Mouse (Mus musculus) testis, postnatal 14 days (tissue): ENCODE results near the gene Syn3.
"Not testable (repeated sequence)": the region's sequence is repeated elsewhere in the genome, so short reads cannot be mapped to it uniquely, and the experiment has no call there.

Experiments used
- DNase-seq: peaks from one replicate; pipeline ENCODE4 v3.0.0; 2021; ENCODE audit warnings: low spot score

Gene Syn3

DNA sequence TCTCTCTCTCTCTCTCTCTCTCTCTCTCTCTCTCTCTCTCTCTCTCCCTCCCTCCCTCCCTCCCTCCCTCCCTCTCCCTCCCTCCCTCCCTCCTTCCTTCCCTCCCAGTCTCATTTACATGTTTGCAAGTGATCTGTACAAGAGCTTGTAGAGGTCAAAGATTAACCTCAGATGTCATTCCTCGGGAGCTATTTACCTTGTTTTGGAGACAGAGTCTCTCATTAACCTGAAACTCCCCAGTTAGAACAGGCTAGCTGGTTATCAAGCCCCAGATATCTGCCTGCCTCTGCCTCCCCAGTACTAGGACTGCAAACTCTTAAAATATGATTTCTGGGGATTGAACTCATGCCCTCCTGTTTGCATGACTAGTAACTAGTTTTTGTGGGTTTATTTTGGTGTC, 348.6 kb downstream of the Syn3 start:
- no peak for DNase-seq

DNA sequence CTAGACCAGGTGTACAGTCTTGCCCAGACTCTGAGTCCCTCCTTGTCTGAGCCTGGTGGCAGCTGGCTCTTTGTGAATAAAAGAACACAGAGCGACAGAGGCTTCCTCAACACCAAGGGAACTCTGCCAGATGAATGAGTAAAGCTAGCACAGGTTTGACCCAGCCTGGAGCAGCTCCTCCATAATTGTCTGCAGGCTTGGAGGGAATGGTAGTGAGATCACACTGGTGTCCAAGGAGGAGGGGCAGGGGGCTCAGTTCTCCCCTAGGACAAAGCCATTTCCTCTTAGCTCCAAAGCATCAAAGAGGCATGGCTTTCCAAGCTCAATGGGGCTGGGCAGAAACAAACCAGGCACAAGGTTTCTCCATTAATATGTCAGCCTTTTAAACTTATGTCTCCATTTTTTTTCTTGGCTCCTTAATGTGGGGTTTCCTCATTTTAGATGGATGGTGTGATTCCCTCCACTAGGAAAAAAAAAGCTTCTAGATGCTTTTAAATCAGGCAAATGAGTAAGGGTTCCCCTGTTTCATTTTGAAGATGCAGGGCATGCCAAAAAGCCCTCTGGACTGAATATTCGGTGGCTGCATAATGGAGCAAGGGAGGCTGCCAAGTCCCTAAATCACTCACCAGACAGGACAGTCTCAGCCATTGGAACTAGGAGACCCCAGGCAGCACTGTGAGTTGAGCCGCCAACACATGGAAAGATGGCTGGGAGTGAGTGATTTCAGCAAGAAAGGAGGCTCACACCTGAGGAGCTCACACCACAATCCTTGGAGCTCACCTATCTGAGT, 349.5 kb downstream of the Syn3 start:
- no peak for DNase-seq

DNA sequence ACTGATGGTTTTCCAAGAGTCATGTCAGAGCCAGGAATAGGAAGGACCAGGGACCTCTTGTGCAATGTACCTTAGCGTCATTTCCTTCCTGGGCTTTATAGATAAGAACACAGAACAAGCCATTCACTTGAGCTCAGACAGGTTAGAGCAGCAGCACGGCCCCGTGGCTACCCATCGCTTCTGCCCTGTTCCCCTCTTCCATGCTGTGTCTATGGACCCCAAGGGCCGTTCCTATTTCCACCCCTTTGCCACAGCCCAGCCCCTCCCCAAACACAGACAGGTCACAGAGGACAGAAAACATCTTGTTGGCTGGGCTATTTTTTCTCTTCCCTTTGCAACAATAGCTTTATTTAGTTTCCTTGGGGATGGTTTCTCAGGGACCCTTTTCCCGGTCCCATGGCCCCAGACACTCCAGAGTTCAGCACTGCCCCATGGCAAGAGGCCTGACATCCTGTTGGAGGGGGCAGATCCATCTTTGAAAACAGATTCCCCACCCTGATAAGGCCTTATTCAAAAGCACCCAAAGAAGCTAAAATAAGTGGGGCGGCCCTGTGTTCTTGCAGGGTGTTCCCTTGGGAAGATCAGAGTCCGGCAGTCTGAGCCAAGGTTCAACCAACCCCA, 359.5 kb downstream of the Syn3 start:
- DNase-seq = no peak

DNA sequence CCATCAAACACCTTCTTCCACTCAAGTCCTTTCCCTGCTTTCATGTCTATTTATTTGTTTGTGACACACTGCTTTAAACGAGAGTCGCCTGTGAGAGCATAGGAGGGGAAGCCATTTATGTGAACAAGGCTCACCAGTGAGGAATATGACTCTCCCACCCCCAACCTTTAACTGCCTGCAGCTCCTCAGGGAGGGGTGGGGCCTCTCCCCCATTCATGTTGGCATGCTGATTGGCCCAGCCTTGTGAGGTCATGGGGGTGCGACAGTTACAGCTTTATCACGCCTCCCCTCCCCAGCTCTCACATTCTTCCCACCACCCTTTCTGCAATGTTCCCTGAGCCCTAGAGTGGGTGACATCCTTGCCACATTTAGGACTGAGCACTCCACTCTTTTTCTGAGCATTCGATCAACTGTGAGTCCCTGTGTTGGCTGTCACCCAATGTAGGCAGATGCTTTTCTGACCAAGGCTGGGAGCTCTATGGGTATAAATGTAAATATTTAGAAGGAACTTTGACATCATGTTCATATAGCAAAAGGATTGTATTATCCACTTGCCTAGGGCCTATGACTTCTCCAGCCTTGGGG, 361.0 kb downstream of the Syn3 start:
- no peak for DNase-seq

DNA sequence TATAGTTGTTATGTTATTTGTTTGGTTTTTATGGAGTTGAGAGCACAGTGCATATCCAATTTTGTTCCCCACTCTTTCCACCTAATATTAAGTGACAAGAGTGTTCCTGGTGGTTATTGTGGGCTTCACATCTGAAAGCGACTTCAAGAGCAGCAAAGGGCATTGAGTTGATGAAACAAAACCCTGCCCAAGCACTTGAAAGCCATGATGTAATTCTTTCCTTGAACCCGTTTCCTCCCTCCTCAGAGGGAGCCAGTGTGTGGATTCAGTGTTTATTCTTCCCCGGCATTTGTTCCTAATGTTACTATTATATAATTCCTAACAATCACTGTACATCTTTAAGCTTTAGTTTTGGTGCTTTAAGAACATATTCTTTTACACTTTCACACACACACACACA, 361.6 kb downstream of the Syn3 start:
- no peak for DNase-seq

DNA sequence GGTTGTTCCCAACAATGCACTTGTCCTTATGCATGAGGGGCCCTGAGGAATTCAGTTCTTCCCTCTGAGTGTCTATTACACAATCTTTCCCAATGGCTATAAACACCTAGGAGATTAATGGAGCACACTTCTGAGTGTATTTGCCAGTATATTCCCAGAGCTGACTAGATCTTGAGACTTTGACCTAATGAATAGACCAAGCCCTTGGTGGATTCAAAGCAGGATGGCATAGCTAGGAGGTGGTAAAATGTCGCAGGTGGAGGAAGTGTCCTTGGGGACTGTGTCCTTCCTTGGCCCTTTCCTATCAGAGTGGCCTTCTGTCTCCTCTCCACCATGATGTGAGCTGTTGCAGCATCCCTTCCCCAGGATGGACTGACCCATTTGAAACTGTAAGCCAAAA, 362.4 kb downstream of the Syn3 start:
- no peak for DNase-seq

DNA sequence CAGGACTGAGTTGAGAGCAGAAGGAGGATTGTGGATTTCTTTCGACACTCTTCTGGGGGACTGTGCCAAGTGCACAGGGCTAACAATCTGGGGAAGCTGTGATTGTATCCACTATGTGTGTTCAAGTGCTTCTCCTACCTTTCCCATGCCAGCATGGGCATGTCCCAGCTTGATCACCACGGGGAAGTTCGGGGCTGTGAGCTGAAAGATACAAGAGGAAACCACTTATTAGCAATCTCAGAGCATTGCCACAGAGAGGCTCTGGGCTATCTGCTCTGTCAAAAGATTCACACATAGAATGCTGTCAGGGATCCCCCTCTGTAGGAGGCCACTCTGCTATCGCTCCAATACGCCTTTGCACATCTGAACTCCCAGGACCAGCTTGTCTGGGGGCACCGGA, 363.8 kb downstream of the Syn3 start:
- DNase-seq = no peak

DNA sequence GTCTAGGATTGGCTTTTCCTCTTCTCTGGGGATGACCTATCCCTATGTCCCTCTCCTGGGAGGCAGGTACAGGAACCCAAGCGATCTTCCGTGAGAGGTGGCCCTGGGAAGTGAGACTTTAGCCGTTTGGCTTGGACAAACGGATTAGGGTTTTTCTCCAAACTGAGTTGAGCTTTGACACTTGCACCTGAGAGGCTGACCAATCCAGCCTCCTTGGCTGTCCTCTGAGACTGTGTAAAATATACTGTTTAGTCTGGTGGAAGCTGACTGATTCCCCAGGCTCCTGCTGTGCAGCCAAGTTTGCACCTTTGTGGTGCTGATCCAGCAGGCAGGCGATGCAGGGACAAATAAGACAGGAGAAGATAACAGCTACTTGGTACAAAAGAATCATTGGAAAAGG, 364.4 kb downstream of the Syn3 start:
- no peak for DNase-seq

DNA sequence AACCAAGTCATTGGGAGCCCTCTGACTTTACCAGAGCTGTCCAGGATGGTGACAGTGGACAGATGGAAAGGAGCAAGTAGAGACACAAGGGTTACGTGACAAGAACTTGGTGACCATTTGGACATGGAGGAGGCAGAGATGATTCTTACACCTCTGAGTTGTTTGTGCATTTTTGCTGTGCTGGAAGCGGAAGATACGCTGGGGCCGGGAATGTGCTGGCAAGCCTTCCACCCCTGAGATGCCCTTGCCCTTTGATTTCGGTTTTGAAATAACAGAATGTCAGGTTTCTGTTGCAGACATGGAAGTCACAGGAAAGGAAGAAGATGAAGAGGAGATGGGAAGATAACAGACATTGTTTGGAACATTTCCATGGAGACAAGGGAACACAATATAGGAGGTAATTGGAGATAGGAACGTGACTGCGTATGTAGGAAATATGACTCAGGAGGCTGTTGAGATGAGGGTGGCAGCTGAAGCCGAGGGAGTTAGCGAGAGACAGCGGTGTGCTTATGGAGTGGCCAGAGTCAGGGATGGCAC, 366.2 kb downstream of the Syn3 start:
- no peak for DNase-seq

DNA sequence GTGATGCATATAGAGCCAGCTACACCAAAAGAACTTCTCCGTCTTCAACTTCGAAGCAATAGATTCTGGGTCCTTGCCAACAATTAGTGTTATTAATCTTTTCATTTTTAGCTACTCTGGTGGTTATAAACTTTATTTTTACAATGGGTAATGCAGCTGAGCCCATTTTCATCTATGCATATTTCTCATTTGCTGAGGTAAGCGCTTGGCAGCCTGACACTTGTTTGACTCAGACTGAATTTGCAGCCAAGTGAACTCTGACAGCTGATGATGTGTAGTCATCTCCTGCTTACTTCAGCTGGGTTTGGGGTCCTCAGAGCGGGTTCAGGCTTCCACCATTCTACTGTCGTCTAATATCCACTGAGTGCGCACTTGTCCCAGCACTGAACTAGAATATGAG, 369.6 kb downstream of the Syn3 start:
- no peak for DNase-seq

DNA sequence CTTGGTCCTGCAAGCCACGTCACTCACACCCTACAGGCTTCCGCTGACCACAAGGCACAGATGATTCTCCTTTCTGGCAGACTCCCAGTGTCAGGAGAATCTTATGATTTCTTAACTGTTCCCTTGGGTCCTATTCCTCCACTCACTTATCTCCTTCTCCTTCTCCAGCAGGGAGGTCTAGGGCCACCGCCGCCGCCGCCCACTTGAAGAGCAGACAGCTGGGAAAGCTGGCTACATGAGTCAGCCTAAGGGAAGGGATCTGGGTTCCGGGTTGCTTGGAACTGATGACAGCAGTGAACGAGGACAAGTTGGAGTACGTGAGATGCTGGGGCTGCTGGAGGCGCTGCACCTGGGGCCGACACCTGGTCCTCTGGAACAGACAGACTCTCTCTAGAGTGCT, 372.2 kb downstream of the Syn3 start:
- DNase-seq = peak; percentile 11

DNA sequence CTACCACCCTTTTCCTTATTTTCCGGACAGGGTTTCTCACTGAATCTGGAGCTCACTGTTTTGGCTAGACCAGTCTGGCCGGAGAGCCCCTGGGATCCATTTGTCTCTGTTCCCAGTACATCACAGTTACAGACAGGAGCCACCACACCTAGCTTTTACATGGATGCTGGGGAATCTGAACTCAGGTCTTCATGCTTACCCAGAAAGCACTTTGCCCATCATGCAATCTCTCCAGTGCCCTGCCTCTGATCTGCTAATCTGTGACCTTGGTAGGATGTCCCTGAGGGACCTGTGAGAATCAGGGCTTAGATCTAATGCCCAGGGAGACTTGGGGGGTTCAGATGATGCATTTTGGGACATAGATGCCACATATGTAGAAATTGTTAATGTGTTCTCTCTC, 373.3 kb downstream of the Syn3 start:
- DNase-seq = no peak

DNA sequence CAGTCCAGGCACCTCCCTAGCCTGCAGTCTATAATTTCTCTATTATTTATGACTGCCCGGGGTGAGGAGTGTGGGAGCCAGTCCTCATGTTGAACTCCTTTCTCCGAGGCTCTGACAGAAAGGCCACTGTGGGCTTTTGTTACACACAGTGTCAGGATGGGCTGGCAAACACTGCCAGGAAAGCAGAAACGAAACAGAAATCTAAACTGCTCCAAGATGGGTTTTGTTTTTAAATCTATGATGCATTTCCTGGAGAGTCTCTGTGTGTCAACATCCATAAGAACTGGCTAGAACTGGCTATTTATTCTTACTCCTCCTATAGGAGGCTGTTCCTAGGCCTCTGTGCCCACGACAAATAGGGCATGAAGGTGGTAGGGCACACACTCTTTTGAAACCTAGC, 374.6 kb downstream of the Syn3 start:
- no peak for DNase-seq

DNA sequence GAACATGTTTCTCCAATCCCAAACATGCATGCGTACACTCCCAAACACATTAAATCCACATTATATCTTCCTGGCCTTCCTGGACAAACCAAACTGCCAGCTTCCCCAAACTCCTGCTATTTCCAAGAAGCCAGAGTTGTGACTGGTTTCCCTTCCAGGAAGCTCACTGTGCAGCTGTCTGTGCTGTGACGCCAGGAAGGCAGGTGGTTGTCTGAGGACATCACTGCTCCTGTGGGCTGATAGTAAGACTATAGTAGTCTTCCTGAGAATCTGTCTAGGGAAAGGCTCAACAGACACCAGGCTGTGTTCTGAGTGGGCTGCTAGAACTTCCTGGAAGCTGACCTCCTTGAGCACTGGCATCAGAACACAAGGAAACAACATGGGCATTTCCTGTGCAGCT, 375.5 kb downstream of the Syn3 start:
- no peak for DNase-seq

DNA sequence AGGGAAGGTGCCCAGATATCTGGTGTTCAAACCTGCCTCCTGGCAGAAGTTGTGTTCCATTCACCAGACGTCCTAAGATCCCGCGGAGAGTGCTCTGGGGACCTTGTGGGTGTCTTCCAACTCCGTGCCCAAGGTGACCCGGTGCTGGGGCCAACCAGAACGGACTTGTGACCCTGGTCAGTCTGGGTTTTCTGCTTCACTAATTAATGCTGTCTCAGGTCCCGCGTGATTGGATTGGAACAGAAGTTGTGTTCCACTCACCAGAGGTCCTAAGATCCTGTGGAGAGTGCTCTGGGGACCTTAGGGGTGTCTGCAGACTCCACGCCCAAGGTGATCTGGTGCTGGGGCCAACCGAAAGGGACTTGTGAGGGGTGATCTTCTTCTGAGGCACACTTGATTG, 376.2 kb downstream of the Syn3 start:
- DNase-seq = not testable (repeated sequence)

DNA sequence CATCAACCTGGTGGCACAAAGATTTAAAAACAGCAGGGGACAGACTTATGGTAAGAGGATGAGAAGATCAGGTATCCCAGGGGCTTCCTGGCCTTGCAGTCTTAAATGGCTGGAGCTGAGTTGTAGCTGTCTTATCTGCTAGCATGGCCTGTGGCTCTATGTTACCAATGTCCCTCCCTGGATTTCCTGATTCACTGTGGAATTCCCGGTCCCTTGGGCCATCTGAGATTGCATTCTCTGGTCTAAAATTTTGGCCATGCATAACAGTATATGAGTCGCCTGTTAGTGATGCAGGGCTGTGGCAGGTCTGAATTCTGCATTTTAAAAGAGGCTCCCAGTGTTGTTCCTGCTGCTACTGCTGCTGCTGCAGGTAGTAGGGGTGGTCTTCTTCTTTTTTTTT, 382.4 kb downstream of the Syn3 start:
- no peak for DNase-seq

DNA sequence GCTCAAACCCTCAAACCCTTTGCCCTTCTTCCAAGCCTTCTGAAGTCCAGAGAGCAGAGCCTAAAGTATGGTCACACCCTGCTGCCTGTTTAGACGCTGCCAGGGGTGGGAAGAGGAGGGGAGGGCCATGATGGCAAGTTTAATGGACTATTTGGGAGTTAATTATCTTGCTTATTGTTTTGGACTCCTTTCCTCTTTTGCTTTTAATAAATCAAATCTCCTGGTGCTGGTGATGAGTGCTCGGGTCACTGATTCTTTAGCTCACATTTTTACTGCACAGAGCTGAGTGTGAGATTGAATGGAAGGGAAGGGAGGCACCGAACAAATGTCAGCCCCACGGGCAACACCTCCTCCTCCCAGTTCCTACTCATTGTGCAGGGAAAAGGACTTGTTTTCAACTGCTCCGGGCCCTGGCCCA, 384.3 kb downstream of the Syn3 start:
- DNase-seq = no peak

DNA sequence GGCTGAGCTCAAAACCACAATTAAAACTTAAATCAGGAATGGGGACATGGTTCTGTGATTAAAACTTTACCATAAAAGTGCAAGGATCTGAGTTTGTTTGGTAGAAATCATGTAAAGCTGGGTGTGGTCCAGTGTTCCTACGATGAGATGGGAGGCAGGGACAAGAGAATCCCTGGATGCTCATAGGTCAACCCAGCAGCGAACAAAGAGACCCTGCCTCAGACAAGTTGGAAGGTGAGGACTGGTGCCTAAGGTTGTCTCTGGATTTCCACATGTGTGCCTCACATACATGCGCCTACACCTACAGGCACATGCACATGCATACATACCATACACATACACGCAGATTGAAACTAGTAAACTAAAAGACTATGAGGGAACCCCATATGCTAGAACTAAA, 389.9 kb downstream of the Syn3 start:
- no peak for DNase-seq

DNA sequence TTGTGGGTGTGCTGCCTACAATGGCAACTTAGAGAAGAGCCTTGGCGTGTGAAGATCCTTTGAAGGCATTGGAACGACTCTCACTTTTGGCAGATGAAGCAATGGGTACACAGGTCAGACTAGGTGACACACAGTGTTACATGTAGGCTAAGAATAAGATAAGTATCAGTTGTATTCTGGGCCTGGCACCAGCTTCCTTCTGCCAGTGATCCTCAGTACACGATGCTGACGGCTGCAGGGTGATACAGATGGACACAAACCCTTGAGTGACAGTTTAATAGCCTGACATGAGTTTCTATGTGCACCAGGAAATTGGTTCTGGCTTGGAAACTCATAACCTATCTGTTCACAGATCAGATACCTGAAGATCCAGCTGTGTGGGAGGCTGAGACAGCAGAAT, 391.0 kb downstream of the Syn3 start:
- no peak for DNase-seq

DNA sequence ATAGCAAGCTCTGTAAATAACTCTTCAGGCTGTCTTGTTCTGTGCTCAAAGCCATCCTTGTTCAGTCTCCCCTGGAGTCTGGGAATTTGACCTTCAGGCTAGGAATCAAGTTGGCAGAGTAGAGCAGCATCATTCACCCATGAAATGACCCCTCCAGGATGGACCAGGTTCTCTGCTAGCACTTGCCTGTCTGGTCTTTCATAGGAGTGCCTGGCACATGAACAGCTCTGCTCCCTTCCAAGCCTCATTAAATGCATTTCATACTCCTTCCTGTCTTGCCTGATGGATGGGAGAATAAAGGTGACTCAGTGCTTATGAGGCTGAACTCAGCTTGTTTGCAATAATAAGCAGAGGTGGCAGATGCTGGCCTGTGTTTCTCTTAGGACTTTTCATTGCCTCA, 394.7 kb downstream of the Syn3 start:
- DNase-seq = no peak

DNA sequence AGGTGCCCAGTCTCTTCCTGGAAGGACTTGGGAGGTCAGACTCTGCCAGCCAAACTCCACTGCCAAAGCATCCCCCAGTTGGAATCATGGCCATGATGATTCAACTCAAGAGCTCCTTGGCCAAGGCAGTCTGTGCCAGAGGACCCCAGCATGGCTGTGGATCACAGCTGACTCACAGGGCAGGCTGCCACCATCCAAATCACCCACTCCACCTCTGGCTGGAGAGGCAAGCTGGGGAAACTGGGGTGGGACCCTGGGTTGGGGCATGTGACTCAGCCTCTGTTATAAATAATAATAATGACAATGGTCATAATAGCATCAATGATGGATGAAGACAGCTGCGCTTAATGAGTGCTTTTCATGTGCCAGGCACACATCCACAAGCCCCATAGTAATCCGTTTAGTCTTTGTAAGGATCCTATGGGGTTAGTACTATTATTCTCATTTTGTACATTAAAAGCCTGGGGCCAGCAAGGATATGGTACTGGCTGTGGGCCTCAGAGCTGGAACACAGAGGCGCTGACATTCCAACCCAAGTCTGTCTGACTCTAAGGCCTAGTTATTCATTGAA, 398.3 kb downstream of the Syn3 start:
- DNase-seq = no peak

DNA sequence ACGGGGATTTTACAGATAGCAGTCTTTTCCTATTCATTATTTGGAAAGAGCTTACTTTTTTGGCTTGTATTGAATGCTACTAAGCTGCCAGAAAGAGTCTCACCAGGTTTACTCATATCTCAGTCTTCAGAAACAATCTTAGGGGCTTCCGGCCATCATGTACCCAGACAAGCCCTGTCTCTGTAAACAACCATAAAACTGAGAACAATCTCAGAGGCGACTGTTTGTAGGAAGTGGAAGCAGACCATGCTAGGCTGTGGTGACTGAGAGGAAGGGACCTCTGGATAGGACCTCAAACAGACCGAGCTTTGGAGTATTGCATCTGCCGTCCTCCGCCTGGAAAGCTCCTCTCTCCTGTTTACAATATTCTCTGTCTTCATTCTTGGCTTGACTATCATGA, 400.3 kb downstream of the Syn3 start:
- DNase-seq = no peak
